Mouse (Mus musculus): ENCODE measurements around the gene Gm21310.
"Not testable (repeated sequence)": the region's sequence is repeated elsewhere in the genome, so short reads cannot be mapped to it uniquely, and the experiment has no call there.

The Gm21310 gene

GRCm38 (mm10) chrY:10147083-10147482 is at the start of gene Gm21310:
Gene Gm21310 (minus strand): TSS chrY:10147183.
- DNase-seq (ENCODE audit: low spot score), result not testable (repeated sequence)
